Mouse (Mus musculus) brain, embryonic 14.5 days (tissue): ENCODE measurements around the gene Tmem53.

ENCODE experiments used
- CTCF ChIP-seq: fragments of 200-500 bp; IDR thresholded peaks from 2 replicates; pipeline ENCODE4 v1.5.1; 2012; ENCODE audit warnings: inconsistent platforms, mild to moderate bottlenecking, moderate library complexity, borderline replicate concordance; ENCODE audit not compliant: insufficient read depth, insufficient read length; ENCODE audit errors: extremely low read depth
- POLR2A ChIP-seq: fragments of 200-500 bp; IDR thresholded peaks from 2 replicates; pipeline ENCODE4 v1.6.1; 2012; ENCODE audit warnings: mild to moderate bottlenecking, inconsistent platforms, borderline replicate concordance; ENCODE audit not compliant: poor library complexity, insufficient read depth, insufficient read length, severe bottlenecking; ENCODE audit errors: extremely low read depth

GRCm38 (mm10) chr4:117224122-117224521 lies 27.6 kb upstream of the Tmem53 start:
- TF ChIP-seq CTCF (no peak), POLR2A (no peak)
